Mouse (Mus musculus) limb, embryonic 15.5 days (tissue): ENCODE data around the gene Pdcd4. TPM values are rescaled to one million over a fixed set of nuclear protein-coding genes. Genes with fewer than 3 reads are reported as not detected.

Experiments used
- ATAC-seq: fragments of 200-750 bp; cut with Nextera tagmentation; 2 replicates; pipeline ENCODE4 v1.8.0; 2017; ENCODE audit warnings: low read depth, moderate TSS enrichment; ENCODE audit not compliant: insufficient number of reproducible peaks, low FRiP score, low TSS enrichment
- H3K27ac ChIP-seq: fragments of 300-500 bp; sonication (generic); 2 replicates; pipeline ENCODE4 v1.5.1; 2015; ENCODE audit warnings: moderate library complexity, mild to moderate bottlenecking, inconsistent platforms
- H3K27me3 ChIP-seq: fragments of 300-500 bp; sonication (generic); 2 replicates; pipeline ENCODE4 v1.6.1; 2015; ENCODE audit warnings: inconsistent platforms
- H3K36me3 ChIP-seq: fragments of 300-500 bp; sonication (generic); 2 replicates; pipeline ENCODE4 v1.6.1; 2015; ENCODE audit warnings: inconsistent platforms
- H3K4me1 ChIP-seq: fragments of 300-500 bp; sonication (generic); 2 replicates; pipeline ENCODE4 v1.6.1; 2015; ENCODE audit warnings: inconsistent platforms
- H3K4me2 ChIP-seq: fragments of 300-500 bp; sonication (generic); 2 replicates; pipeline ENCODE4 v1.6.1; 2015; ENCODE audit warnings: mild to moderate bottlenecking, inconsistent platforms
- H3K4me3 ChIP-seq: fragments of 300-500 bp; sonication (generic); 2 replicates; pipeline ENCODE4 v1.5.1; 2015; ENCODE audit warnings: mild to moderate bottlenecking, inconsistent platforms
- H3K9ac ChIP-seq: fragments of 300-500 bp; sonication (generic); 2 replicates; pipeline ENCODE4 v1.6.1; 2015; ENCODE audit warnings: inconsistent platforms
- H3K9me3 ChIP-seq: fragments of 300-500 bp; sonication (generic); 2 replicates; pipeline ENCODE4 v1.6.1; 2016; ENCODE audit warnings: inconsistent platforms
- WGBS: fragments of 180-500 bp; shearing (Covaris S2); methylation state at CpG from one replicate; pipeline ENCODE4 v1.1.7; 2015; 5-methylcytosine and 5-hydroxymethylcytosine counted together
- polyA plus RNA-seq: library from polyadenylated mRNA; unstranded; fragments of >200 nt; fragmentation: Nextera tagmentation; extraction: Ambion mirVana; gene quantifications from 2 replicates; pipeline ENCODE4 v1.2.1, GENCODE M21; 2015

Gene Pdcd4
- polyA plus RNA-seq, 1 experiment from 2014 or later: 108 TPM

- no peak overlapping the region for H3K4me3 ChIP-seq
- H3K27me3 ChIP-seq: no peaks in the 10 kb centered on the region
- no peaks in the 10 kb centered on the region for H3K36me3 ChIP-seq
- H3K9ac ChIP-seq: no peak overlapping the region
- 46% methylated on average over 9 of the region's 9 CpGs for WGBS
- ATAC-seq: no peak
- H3K9me3 ChIP-seq: no peaks in the 10 kb centered on the region
- peak overlapping the region; percentile 91 for H3K27ac ChIP-seq
- H3K4me1 ChIP-seq: peaks cover 58% of the 10 kb centered on the region
- no peak overlapping the region for H3K4me2 ChIP-seq
Measured at GRCm38 (mm10) chr19:53892838-53893359, 868 bp downstream of the Pdcd4 start.

- Histone ChIP-seq H3K36me3 (no peaks in the 10 kb centered on the region), H3K4me1 (peaks cover 66% of the 10 kb centered on the region), H3K27ac (peak overlapping the region; percentile 91), H3K4me2 (no peak overlapping the region), H3K4me3 (no peak overlapping the region), H3K27me3 (no peaks in the 10 kb centered on the region), H3K9me3 (no peaks in the 10 kb centered on the region), H3K9ac (no peak overlapping the region)
- 31% methylated on average over 3 of the region's 3 CpGs for WGBS
- no peak for ATAC-seq
Measured at GRCm38 (mm10) chr19:53893711-53894171, 1.7 kb downstream of the Pdcd4 start.

- Histone ChIP-seq H3K9ac (no peak overlapping the region), H3K36me3 (no peaks in the 10 kb centered on the region), H3K27me3 (no peaks in the 10 kb centered on the region), H3K4me1 (peaks cover 72% of the 10 kb centered on the region), H3K9me3 (no peaks in the 10 kb centered on the region), H3K27ac (peak overlapping the region; percentile 91), H3K4me2 (no peak overlapping the region), H3K4me3 (no peak overlapping the region)
- WGBS: 37% methylated on average over 12 of the region's 12 CpGs
- no peak for ATAC-seq
Measured at GRCm38 (mm10) chr19:53894538-53895121, 2.6 kb downstream of the Pdcd4 start.

GRCm38 (mm10) chr19:53898046-53898445, 6.0 kb downstream of the Pdcd4 start:
- peaks cover 74% of the 10 kb centered on the region for H3K4me1 ChIP-seq
- no peak overlapping the region for H3K4me3 ChIP-seq
- ATAC-seq: no peak
- H3K27me3 ChIP-seq: no peaks in the 10 kb centered on the region
- H3K9ac ChIP-seq: no peak overlapping the region
- no peaks in the 10 kb centered on the region for H3K9me3 ChIP-seq
- WGBS: 65% methylated on average over 5 of the region's 5 CpGs
- no peaks in the 10 kb centered on the region for H3K36me3 ChIP-seq
- no peak overlapping the region for H3K4me2 ChIP-seq
- peak overlapping the region; percentile 9; the same call in 1 of the 2 replicates for H3K27ac ChIP-seq

- ATAC-seq: no peak
Measured at GRCm38 (mm10) chr19:53898498-53898897, 6.5 kb downstream of the Pdcd4 start.

GRCm38 (mm10) chr19:53898970-53899900, 7.2 kb downstream of the Pdcd4 start:
- H3K9me3 ChIP-seq: no peaks in the 10 kb centered on the region
- H3K36me3 ChIP-seq: no peaks in the 10 kb centered on the region
- H3K4me1 ChIP-seq: peaks cover 62% of the 10 kb centered on the region
- no peak overlapping the region for H3K4me3 ChIP-seq
- no peak overlapping the region for H3K9ac ChIP-seq
- no peak overlapping the region for H3K4me2 ChIP-seq
- 75% methylated on average over 25 of the region's 25 CpGs for WGBS
- H3K27me3 ChIP-seq: no peaks in the 10 kb centered on the region
- H3K27ac ChIP-seq: peak overlapping the region; percentile 22; the same call in 1 of the 2 replicates
- no peak for ATAC-seq

More at GRCm38 (mm10) chr19:53898498-53898897, 6.5 kb downstream of the Pdcd4 start:
- Histone ChIP-seq H3K9ac (no peak overlapping the region), H3K27me3 (no peaks in the 10 kb centered on the region), H3K4me3 (no peak overlapping the region), H3K9me3 (no peaks in the 10 kb centered on the region), H3K36me3 (no peaks in the 10 kb centered on the region), H3K4me1 (peaks cover 69% of the 10 kb centered on the region), H3K27ac (peak overlapping the region; percentile 22; the same call in 1 of the 2 replicates), H3K4me2 (no peak overlapping the region)
- WGBS: 75% methylated on average over 4 of the region's 4 CpGs

- H3K4me2 ChIP-seq: no peak overlapping the region
- no peak overlapping the region for H3K9ac ChIP-seq
- no peak overlapping the region for H3K27ac ChIP-seq
- H3K36me3 ChIP-seq: no peaks in the 10 kb centered on the region
- no peaks in the 10 kb centered on the region for H3K27me3 ChIP-seq
- no peaks in the 10 kb centered on the region for H3K9me3 ChIP-seq
- H3K4me3 ChIP-seq: no peak overlapping the region
- ATAC-seq: no peak
- WGBS: 74% methylated on average over 14 of the region's 14 CpGs
- peaks cover 58% of the 10 kb centered on the region for H3K4me1 ChIP-seq
Measured at GRCm38 (mm10) chr19:53899941-53900610, 8.0 kb downstream of the Pdcd4 start.

GRCm38 (mm10) chr19:53901931-53902738, 10.1 kb downstream of the Pdcd4 start:
- Histone ChIP-seq H3K27me3 (no peaks in the 10 kb centered on the region), H3K27ac (peak overlapping the region; percentile 92), H3K4me2 (peak overlapping the region; percentile 69), H3K4me1 (peaks cover 55% of the 10 kb centered on the region), H3K9ac (peak overlapping the region; percentile 62; the same call in 1 of the 2 replicates), H3K36me3 (no peaks in the 10 kb centered on the region), H3K4me3 (peak overlapping the region; percentile 77), H3K9me3 (no peaks in the 10 kb centered on the region)
- no peak for ATAC-seq
- 51% methylated on average over 15 of the region's 15 CpGs for WGBS

- Histone ChIP-seq H3K4me3 (peak overlapping the region; percentile 77), H3K4me1 (peaks cover 54% of the 10 kb centered on the region), H3K27ac (peak overlapping the region; percentile 92), H3K9ac (peak overlapping the region; percentile 86), H3K27me3 (no peaks in the 10 kb centered on the region), H3K9me3 (no peaks in the 10 kb centered on the region), H3K36me3 (no peaks in the 10 kb centered on the region), H3K4me2 (peak overlapping the region; percentile 69)
- peak; percentile 95 for ATAC-seq
- under 1% methylated on average over 54 of the region's 61 CpGs for WGBS
Measured at GRCm38 (mm10) chr19:53902739-53903487, 10.9 kb downstream of the Pdcd4 start.

GRCm38 (mm10) chr19:53903507-53904321, 11.7 kb downstream of the Pdcd4 start:
- Histone ChIP-seq H3K4me2 (peak overlapping the region; percentile 50), H3K27me3 (no peaks in the 10 kb centered on the region), H3K9me3 (no peaks in the 10 kb centered on the region), H3K36me3 (peaks cover 4% of the 10 kb centered on the region; the same call in 1 of the 2 replicates), H3K27ac (peak overlapping the region; percentile 92), H3K9ac (peak overlapping the region; percentile 86), H3K4me3 (peak overlapping the region; percentile 77), H3K4me1 (peaks cover 47% of the 10 kb centered on the region)
- peak; percentile 31 for ATAC-seq
- WGBS: under 1% methylated on average over 74 of the region's 83 CpGs
